Mouse (Mus musculus) right cerebral cortex, postnatal 36 days (tissue): ENCODE measurements around the gene Dock1.

Experiments
- DNase-seq, 2 experiments: peaks; one replicate each; pipeline ENCODE4 v3.0.0; 2022; ENCODE audit warnings: low spot score in 2 of 2, mixed read lengths in 1 of 2

Gene Dock1

DNA sequence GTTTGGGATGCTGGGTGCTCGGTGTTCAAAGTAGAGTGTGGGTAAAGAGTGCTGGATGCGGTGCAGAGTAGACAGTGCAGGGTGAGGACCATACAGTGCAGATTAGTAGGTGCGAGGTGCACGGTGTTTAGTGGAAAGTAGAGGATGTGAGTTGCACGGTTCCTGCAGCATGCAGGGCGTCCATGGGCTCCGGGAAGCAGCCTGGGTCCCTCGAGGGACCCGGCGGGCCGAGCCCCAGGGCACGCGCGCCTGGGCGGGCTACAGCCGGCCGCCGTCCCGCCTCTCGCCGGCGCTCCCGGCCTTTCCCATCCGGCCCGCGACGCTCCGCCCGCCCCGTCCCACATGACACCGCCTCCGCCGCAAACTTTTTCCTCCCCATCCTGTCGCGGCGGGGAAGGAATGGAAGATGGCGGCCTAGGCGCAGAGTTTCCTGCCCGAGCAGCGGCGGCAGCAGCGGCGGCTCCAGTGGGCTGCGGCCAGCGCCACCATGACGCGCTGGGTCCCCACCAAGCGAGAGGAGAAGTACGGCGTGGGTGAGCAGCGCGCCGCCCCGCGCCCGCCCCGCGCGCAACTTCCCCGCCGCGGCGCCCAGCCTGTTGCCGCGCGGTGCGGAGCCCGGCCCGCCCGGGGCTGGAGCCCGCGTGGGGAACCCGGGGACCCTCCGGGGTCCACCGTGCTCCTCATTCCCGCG lies at the start of gene Dock1:
Gene Dock1 (plus strand): TSS at position 343 of the 691 bp plus-strand sequence.
- DNase-seq: peak in 1 of 2 experiments; percentile 14

GRCm38 (mm10) chr7:134627906-134628305 lies 42.5 kb upstream of the Dock1 start:
- DNase-seq: no peak

- no peak for DNase-seq
Observed at GRCm38 (mm10) chr7:134650246-134650830, 20.1 kb upstream of the Dock1 start.

- DNase-seq: no peak
Observed at GRCm38 (mm10) chr7:134651071-134651470, 19.4 kb upstream of the Dock1 start.

GRCm38 (mm10) chr7:134663241-134663640 lies 7.2 kb upstream of the Dock1 start:
- no peak for DNase-seq

GRCm38 (mm10) chr7:134665642-134666282 lies 4.7 kb upstream of the Dock1 start:
- DNase-seq: no peak

DNA sequence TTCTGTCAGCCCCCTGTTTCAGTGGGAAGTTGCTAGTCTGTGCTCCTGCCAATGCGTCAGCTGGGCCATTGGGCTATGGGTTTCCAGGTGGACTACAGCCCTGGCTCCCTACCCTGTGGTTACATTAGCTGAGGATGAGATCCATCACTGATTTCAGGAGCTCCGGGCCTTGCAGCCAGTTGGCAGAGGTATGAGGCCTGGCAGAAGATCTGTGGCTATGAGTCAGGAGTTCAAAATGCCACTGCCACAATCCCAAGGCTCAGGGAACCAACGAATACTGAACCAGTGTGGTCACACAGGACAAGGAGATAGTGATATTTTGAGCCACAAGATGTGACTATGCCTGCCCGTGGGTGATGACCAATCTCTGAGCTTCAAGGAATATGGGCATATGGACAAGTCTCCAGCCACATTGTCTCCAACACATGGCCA lies 3.2 kb upstream of the Dock1 start:
- DNase-seq: no peak

DNA sequence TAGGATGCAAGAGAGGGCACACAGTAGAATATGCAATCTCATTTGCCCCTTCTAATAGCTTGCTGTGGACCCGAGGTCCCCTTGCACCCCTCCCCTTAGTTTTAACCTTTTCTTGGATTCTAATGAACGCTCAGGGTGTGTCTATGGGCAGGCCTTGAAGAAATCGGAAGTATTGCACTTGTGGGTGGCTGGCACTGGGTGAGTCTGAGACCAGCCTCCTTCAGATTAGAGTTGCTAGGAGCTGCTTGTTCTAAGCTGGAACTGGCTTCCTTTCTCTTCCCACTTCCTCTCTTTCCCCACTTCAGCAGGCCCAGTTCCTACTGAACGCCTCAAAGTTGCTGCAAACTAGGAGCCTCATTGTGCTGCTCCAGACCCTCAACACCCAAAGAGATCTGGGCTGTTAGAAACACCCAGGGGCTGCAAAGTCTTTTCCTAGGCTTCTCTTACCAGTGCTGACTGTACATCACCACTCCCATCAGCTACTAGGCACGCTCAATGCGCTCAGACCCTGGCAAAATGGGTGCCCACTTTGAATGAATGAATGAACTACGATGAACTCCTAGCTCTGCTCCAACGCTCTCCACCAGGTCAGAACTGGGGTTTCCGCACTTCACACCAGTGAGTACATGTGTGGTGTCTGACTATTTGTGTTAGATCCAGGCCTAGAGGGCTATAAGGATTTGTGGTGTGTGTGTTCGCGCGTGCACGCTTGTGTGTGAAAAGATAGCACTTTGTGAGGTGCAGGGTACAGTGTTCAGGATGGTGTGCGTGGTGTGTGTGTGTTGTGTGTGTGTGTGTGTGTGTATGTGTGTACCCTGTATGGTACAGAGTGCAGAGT lies 761 bp upstream of the Dock1 start:
- no peak for DNase-seq

GRCm38 (mm10) chr7:134671003-134671461 lies 578 bp downstream of the Dock1 start:
- DNase-seq: no peak

GRCm38 (mm10) chr7:134671467-134671901 lies 1.0 kb downstream of the Dock1 start:
- DNase-seq: no peak

GRCm38 (mm10) chr7:134673135-134673534 lies 2.7 kb downstream of the Dock1 start:
- DNase-seq: no peak

- no peak for DNase-seq
Observed at GRCm38 (mm10) chr7:134673952-134674351, 3.5 kb downstream of the Dock1 start.

GRCm38 (mm10) chr7:134677852-134678251 lies 7.4 kb downstream of the Dock1 start:
- DNase-seq: no peak

GRCm38 (mm10) chr7:134679314-134680158 lies 9.1 kb downstream of the Dock1 start:
- DNase-seq: no peak

DNA sequence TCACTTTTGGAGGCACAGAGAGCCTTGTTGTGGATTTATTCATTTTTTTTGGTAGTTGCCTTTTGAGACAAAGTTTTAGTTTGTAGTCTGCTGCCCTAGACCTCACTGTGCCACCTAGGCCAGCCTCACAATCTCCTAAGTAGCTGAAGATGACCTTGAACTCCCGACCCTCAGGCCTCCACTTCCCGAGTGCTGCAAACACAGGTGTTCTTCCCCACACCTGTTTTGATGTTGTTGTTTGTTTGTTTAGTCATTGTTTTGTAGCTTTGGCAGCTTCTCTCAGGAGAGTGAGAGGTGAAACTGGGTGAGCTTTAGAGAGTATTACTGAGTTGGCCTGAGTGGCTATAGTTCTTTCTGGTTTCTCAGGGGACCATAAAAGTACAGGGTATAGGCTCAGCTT lies 9.7 kb downstream of the Dock1 start:
- DNase-seq: no peak

- no peak for DNase-seq
Observed at GRCm38 (mm10) chr7:134681729-134682527, 11.5 kb downstream of the Dock1 start.

DNA sequence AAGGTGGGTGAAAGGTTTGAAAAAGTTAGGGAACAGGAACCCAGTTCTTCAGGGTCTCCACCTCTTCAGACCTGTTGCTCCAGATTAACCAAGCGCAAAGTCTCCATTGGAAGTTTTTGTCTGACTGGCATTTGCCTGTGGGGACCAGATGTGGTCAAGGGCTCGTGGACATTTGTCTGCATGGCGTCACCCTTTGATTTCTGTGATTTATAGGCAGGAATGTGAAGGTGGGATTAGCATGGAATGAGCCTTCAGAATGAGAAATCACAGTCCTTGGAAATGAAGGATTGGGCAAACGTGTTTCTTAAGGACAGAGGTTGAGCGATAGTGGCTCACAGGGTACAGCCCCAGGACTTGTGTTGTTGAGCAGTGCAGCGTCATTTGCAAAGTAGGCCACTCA lies 17.9 kb downstream of the Dock1 start:
- no peak for DNase-seq

DNA sequence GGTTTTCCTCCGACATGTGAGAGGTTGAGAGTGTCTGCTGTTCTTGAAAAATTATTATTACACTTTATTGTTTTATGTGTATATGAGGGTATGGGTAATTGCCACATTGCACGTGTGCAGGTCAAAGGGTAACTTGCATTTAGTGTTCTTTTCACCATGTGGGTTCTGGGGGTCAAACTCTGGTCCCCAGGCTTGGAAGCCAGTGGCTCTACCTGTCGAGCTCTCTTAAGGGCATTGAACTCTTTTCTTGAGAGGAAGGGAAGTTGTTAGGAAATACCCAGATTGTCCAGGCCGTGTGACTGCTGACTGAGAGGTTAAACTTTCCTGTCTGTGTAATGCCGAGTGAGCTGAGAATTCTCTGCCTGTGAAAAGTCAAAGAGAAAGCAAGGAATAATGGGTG lies 19.7 kb downstream of the Dock1 start:
- no peak for DNase-seq

GRCm38 (mm10) chr7:134690806-134691205 lies 20.4 kb downstream of the Dock1 start:
- DNase-seq: no peak

- no peak for DNase-seq
Observed at GRCm38 (mm10) chr7:134693325-134693724, 22.9 kb downstream of the Dock1 start.
